Mouse (Mus musculus) liver, adult 2 months (tissue): Measurements from ENCODE around the gene Tex14.
"Not testable (repeated sequence)": the region's sequence is repeated elsewhere in the genome, so short reads cannot be mapped to it uniquely, and the experiment has no call there.

ENCODE experiments used
- CTCF ChIP-seq: fragments of 200-500 bp; IDR thresholded peaks from 2 replicates; pipeline ENCODE4 v1.5.1; 2011; ENCODE audit warnings: low read depth, low read length, control low read depth
- POLR2A ChIP-seq: fragments of 200-500 bp; IDR thresholded peaks from 2 replicates; pipeline ENCODE4 v1.6.1; 2011; ENCODE audit warnings: low read length, control low read depth; ENCODE audit not compliant: insufficient read depth; ENCODE audit errors: extremely low read depth

GRCm38 (mm10) chr11:87479172-87479571 lies 74.3 kb downstream of the Tex14 start:
- not testable (repeated sequence) for TF ChIP-seq POLR2A, CTCF
